Mouse (Mus musculus) forebrain, postnatal 0 days (tissue): ENCODE data around the gene Slc2a5. TPM values are rescaled to one million over a fixed set of nuclear protein-coding genes. Genes with fewer than 3 reads are reported as not detected.

Source experiments
- ATAC-seq: fragments of 200-750 bp; cut with Nextera tagmentation; 2 replicates; pipeline ENCODE4 v1.8.0; 2017; ENCODE audit warnings: mild to moderate bottlenecking, moderate library complexity
- DNase-seq: peaks from one replicate; pipeline ENCODE4 v3.0.0-alpha.2; 2015
- H3K27ac ChIP-seq: fragments of 300-500 bp; sonication (generic); 2 replicates; pipeline ENCODE4 v1.5.1; 2014; ENCODE audit warnings: low read depth, mild to moderate bottlenecking, antibody characterized with exemption, low read length, moderate library complexity, mixed read lengths
- H3K27me3 ChIP-seq: fragments of 300-500 bp; sonication (generic); 2 replicates; pipeline ENCODE4 v1.6.1; 2014; ENCODE audit warnings: mild to moderate bottlenecking, low read length, mixed read lengths; ENCODE audit not compliant: insufficient read depth
- H3K36me3 ChIP-seq: fragments of 300-500 bp; sonication (generic); 2 replicates; pipeline ENCODE4 v1.6.1; 2014; ENCODE audit warnings: mild to moderate bottlenecking, moderate library complexity; ENCODE audit not compliant: insufficient read depth
- H3K4me1 ChIP-seq: fragments of 300-500 bp; sonication (generic); 2 replicates; pipeline ENCODE4 v1.6.1; 2014; ENCODE audit warnings: antibody characterized with exemption; ENCODE audit not compliant: insufficient read depth
- H3K4me2 ChIP-seq: fragments of 300-500 bp; sonication (generic); 2 replicates; pipeline ENCODE4 v1.6.1; 2014; ENCODE audit warnings: low read depth, mild to moderate bottlenecking, moderate library complexity
- H3K4me3 ChIP-seq: fragments of 300-500 bp; sonication (generic); 2 replicates; pipeline ENCODE4 v1.5.1; 2014; ENCODE audit warnings: low read depth, low read length, mixed read lengths
- H3K9ac ChIP-seq: fragments of 300-500 bp; sonication (generic); 2 replicates; pipeline ENCODE4 v1.6.1; 2014; ENCODE audit warnings: mild to moderate bottlenecking
- H3K9me3 ChIP-seq: fragments of 300-500 bp; sonication (generic); 2 replicates; pipeline ENCODE4 v1.6.1; 2016; ENCODE audit warnings: low read length
- CTCF ChIP-seq: sonication (generic); IDR thresholded peaks from 2 replicates; pipeline ENCODE4 v1.5.1; 2016; ENCODE audit warnings: antibody characterized with exemption, control low read depth, low read depth
- WGBS: fragments of 180-500 bp; shearing (Covaris S2); extraction: QIAGEN DNeasy Blood & Tissue Kit; methylation state at CpG from one replicate; pipeline ENCODE4 v1.1.7; 2014; 5-methylcytosine and 5-hydroxymethylcytosine counted together
- polyA plus RNA-seq: library from polyadenylated mRNA; unstranded; fragments of >200 nt; fragmentation: Nextera tagmentation; extraction: Ambion mirVana; gene quantifications from 2 replicates; pipeline ENCODE4 v1.2.1, GENCODE M21; 2015
- total RNA-seq: library from RNA; depleted of rRNA; stranded (reverse); fragments of >200 nt; gene quantifications from 2 replicates; pipeline ENCODE4 v1.2.3, GENCODE M21; 2014; rRNA removed

The Slc2a5 gene
- total and polyA plus RNA-seq, 2 experiments from 2014 or later: 3.2 to 3.4 TPM

GRCm38 (mm10) chr4:150174027-150174426 is 54.9 kb downstream of the Slc2a5 start:
- H3K4me2 ChIP-seq: no peak overlapping the region
- no peak overlapping the region for H3K27ac ChIP-seq
- no peaks in the 10 kb centered on the region for H3K9me3 ChIP-seq
- H3K27me3 ChIP-seq: no peaks in the 10 kb centered on the region
- DNase-seq: no peak
- TF ChIP-seq CTCF: no peak
- ATAC-seq: no peak
- 95% methylated on average over 14 of the region's 14 CpGs for WGBS
- H3K9ac ChIP-seq: no peak overlapping the region
- H3K4me3 ChIP-seq: no peak overlapping the region
- no peaks in the 10 kb centered on the region for H3K4me1 ChIP-seq
- no peaks in the 10 kb centered on the region for H3K36me3 ChIP-seq

- 0 out of 2 replicates have a peak, but pooled peaks have one; percentile 42 for ATAC-seq
- no peak overlapping the region for H3K4me2 ChIP-seq
Observed at GRCm38 (mm10) chr4:150176535-150176934, 57.5 kb downstream of the Slc2a5 start.

GRCm38 (mm10) chr4:150177122-150177521 is 58.0 kb downstream of the Slc2a5 start:
- no peaks in the 10 kb centered on the region for H3K27me3 ChIP-seq
- H3K27ac ChIP-seq: no peak overlapping the region
- no peaks in the 10 kb centered on the region for H3K4me1 ChIP-seq
- TF ChIP-seq CTCF: no peak
- no peak overlapping the region for H3K4me2 ChIP-seq
- ATAC-seq (no peak), DNase-seq (no peak)
- no peak overlapping the region for H3K9ac ChIP-seq
- 76% methylated on average over 8 of the region's 8 CpGs for WGBS
- H3K4me3 ChIP-seq: no peak overlapping the region
- no peaks in the 10 kb centered on the region for H3K36me3 ChIP-seq
- H3K9me3 ChIP-seq: no peaks in the 10 kb centered on the region

More at GRCm38 (mm10) chr4:150176535-150176934, 57.5 kb downstream of the Slc2a5 start:
- Histone ChIP-seq H3K4me1 (no peaks in the 10 kb centered on the region), H3K9me3 (no peaks in the 10 kb centered on the region), H3K4me3 (no peak overlapping the region), H3K27me3 (no peaks in the 10 kb centered on the region), H3K27ac (no peak overlapping the region), H3K36me3 (no peaks in the 10 kb centered on the region), H3K9ac (no peak overlapping the region)
- WGBS: 8% methylated on average over 7 of the region's 7 CpGs
- peak; percentile 79 for TF ChIP-seq CTCF
- peak; percentile 50 for DNase-seq

GRCm38 (mm10) chr4:150178131-150178530 is 59.0 kb downstream of the Slc2a5 start:
- Histone ChIP-seq H3K36me3 (no peaks in the 10 kb centered on the region), H3K27me3 (no peaks in the 10 kb centered on the region), H3K9me3 (no peaks in the 10 kb centered on the region), H3K4me2 (no peak overlapping the region), H3K4me1 (no peaks in the 10 kb centered on the region), H3K9ac (no peak overlapping the region), H3K4me3 (no peak overlapping the region), H3K27ac (no peak overlapping the region)
- no peak for ATAC-seq
- no peak for TF ChIP-seq CTCF
- DNase-seq: no peak
- 61% methylated on average over 4 of the region's 4 CpGs for WGBS

GRCm38 (mm10) chr4:150181304-150181703 is 62.2 kb downstream of the Slc2a5 start:
- H3K27ac ChIP-seq: no peak overlapping the region
- no peak for TF ChIP-seq CTCF
- H3K4me3 ChIP-seq: no peak overlapping the region
- WGBS: 91% methylated on average over 7 of the region's 7 CpGs
- DNase-seq (no peak), ATAC-seq (no peak)
- no peaks in the 10 kb centered on the region for H3K36me3 ChIP-seq
- no peak overlapping the region for H3K9ac ChIP-seq
- no peaks in the 10 kb centered on the region for H3K9me3 ChIP-seq
- no peak overlapping the region for H3K4me2 ChIP-seq
- no peaks in the 10 kb centered on the region for H3K27me3 ChIP-seq
- H3K4me1 ChIP-seq: no peaks in the 10 kb centered on the region

- Histone ChIP-seq H3K4me2 (no peak overlapping the region), H3K4me3 (no peak overlapping the region), H3K27ac (no peak overlapping the region), H3K9ac (no peak overlapping the region), H3K27me3 (no peaks in the 10 kb centered on the region), H3K36me3 (no peaks in the 10 kb centered on the region), H3K4me1 (no peaks in the 10 kb centered on the region), H3K9me3 (no peaks in the 10 kb centered on the region)
- DNase-seq: no peak
- TF ChIP-seq CTCF: no peak
- WGBS: 50% methylated on average over 11 of the region's 11 CpGs
- no peak for ATAC-seq
Observed at GRCm38 (mm10) chr4:150188236-150188635, 69.2 kb downstream of the Slc2a5 start.

- H3K4me1 ChIP-seq: no peaks in the 10 kb centered on the region
- no peaks in the 10 kb centered on the region for H3K9me3 ChIP-seq
- DNase-seq: no peak
- H3K4me2 ChIP-seq: no peak overlapping the region
- no peak for ATAC-seq
- no peak overlapping the region for H3K27ac ChIP-seq
- H3K27me3 ChIP-seq: no peaks in the 10 kb centered on the region
- WGBS: 85% methylated on average over 6 of the region's 6 CpGs
- TF ChIP-seq CTCF: no peak
- no peaks in the 10 kb centered on the region for H3K36me3 ChIP-seq
- H3K9ac ChIP-seq: no peak overlapping the region
- no peak overlapping the region for H3K4me3 ChIP-seq
Observed at GRCm38 (mm10) chr4:150192199-150192598, 73.1 kb downstream of the Slc2a5 start.

Other genes starting within 250 kb of the Slc2a5 start
- 7.1 and 7.3 TPM in 2 replicates for gene Spsb1, start 164.2 kb upstream of the Slc2a5 start, total RNA-seq
- gene Spsb1, start 164.2 kb upstream of the Slc2a5 start, polyA plus RNA-seq: 5.8 and 6.2 TPM in 2 replicates
- 6.5 and 8.4 TPM in 2 replicates for gene H6pd, start 110.3 kb upstream of the Slc2a5 start, total RNA-seq
- gene H6pd, start 110.3 kb upstream of the Slc2a5 start, polyA plus RNA-seq: 1.7 and 3.1 TPM in 2 replicates
- 1.3 and 1.8 TPM in 2 replicates for gene Gpr157, start 31.9 kb upstream of the Slc2a5 start, total RNA-seq
- 0.31 TPM in 2 replicates for gene Gpr157, start 31.9 kb upstream of the Slc2a5 start, polyA plus RNA-seq
- gene Slc2a7, start 29.7 kb downstream of the Slc2a5 start, total RNA-seq: not detected in 2 replicates
- not detected in 2 replicates for gene Slc2a7, start 29.7 kb downstream of the Slc2a5 start, polyA plus RNA-seq
- not detected in 2 replicates for gene Car6, start 82.0 kb downstream of the Slc2a5 start, total RNA-seq
- not detected in 2 replicates for gene Car6, start 82.0 kb downstream of the Slc2a5 start, polyA plus RNA-seq
- gene Eno1, start 117.4 kb downstream of the Slc2a5 start, total RNA-seq: 283 and 328 TPM in 2 replicates
- 856 and 963 TPM in 2 replicates for gene Eno1, start 117.4 kb downstream of the Slc2a5 start, polyA plus RNA-seq
- 30.5 and 31.3 TPM in 2 replicates for gene Rere, start 162.4 kb downstream of the Slc2a5 start, total RNA-seq
- 14.8 and 18.9 TPM in 2 replicates for gene Rere, start 162.4 kb downstream of the Slc2a5 start, polyA plus RNA-seq